Mouse (Mus musculus) mouse trophoblast stem cell (cell line): ENCODE measurements around the gene Rbms1.

Experiments used
- in situ Hi-C, 2 experiments: fragments of 300-500 bp; cut with MseI, MboI; formaldehyde crosslinking; loops; 2 replicates in 1 of 2; 3 replicates in 1 of 2; pipeline ENCODE4 v1.15.1; 2025

Rbms1 gene

DNA sequence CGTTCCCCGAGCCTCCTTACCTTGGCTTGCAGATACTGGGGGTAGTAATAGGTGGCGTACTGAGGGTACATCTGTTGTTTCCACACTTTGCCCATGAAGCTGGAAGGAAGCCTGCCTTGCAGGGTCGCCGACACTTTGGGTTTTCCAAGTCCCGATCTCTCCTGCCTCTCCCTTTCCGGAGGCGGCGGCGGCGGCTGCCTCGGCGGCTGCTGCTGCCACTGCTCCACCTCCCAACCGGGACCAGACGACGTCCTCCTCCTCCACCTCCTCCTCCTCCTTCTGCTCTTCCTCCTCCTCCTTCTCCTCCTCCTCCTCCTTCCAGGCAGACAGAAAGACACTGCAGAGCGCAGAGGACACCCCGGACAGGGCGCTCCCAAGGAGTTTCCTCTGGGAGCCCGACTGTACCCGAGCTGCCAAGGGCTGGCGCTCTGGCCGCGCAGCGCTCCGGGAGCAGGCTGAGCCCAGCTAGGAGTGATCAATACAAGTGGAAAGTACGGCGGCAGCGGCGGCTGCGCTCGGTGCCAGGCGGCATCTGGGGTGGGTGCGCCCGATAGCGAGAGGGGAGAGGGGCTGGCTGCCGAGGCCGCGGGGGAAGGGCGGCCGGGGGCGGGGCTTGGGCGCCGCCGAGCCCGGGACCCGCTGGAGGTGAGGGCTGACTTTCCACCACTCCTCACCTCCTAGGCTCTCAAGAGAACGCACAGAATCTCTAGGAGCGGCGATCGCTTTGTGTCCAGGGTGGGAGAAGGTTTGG lies at the start of gene Rbms1:
Rbms1 (minus strand) TSS at position 522 of the 751 bp plus-strand sequence.
- in situ Hi-C loops: no loop called here

DNA sequence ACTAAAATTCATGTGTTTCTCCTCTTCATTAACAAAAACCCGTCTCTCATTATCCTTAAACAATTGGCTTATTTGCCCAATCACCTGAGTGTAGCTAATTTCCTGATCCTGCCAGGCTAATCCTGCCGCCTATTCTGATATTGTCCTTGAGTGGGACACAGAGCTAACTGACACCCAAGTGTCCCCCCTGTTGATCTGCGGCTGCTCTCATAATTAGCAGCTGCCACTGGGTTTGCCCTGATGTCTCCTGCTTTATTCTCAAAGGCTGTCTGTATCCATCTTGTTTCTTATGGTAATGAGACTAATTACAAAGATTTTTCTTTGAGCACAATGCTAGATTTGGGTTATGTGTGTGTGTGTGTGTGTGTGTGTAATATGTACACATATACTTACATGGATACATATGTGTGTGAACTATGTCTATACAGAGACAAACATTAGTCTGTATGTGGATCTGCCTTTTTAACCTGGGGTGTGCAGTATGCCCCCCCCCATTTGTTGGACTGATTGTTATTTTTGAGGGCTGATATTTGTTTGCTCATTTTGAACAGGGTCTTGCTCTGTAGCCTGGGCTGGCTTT lies 49.3 kb upstream of the Rbms1 start:
- in situ Hi-C loops: no loop called here

DNA sequence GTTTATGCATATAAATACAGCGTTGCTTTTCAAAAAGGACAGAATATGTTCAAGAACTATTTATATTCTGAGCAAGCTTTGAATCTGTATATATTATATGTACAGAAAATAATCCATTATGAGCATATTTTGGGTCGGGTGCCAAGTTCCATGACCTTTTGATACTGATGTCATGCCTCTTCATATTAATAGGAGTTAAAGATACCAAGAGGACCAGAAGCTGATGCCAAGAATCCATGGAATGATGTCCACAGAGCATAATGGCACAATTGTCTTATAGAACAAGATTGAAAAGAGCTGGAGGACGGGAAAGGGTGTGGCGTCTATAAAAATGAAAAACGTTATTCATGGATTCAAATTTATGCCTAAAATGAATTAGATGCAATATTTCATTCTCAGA lies 23.3 kb upstream of the Rbms1 start:
- in situ Hi-C loops: no loop called here

DNA sequence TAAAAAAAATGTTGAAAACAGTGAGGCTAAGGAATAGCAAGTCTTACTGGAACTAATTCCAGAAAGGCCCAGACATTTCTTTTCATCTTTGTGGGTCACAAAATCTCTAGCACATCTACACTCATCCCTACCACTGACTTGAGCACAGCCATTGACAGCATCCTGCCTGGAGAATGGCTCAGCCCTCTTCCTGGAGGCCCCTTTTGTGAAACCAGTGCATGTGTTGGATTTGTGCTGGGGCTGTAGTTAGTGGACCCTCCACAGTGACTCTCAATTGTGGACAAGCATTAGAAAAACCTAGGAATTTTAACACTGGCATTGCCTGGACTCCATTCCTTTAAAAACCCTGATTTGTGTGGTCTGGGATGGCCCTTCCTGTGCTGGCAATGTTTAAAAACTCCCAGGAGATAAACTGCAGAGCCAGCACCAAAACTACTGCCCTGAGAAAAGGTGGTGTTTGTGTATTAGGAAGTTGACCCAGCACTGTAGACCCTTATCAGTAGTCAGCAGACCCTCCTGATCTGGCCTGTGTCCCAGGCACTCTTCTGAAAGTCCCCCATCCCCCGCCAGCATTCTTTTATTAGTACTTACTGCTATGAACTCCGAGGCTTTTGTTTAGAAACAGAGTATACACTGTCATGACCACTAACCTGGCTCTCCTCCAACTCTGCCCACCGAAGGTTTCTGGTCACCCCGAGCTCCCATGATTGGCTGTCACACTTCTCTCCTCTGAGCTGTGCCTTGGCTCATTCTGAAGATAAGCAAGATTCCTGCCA lies 15.7 kb upstream of the Rbms1 start:
- in situ Hi-C loops: no loop called here

DNA sequence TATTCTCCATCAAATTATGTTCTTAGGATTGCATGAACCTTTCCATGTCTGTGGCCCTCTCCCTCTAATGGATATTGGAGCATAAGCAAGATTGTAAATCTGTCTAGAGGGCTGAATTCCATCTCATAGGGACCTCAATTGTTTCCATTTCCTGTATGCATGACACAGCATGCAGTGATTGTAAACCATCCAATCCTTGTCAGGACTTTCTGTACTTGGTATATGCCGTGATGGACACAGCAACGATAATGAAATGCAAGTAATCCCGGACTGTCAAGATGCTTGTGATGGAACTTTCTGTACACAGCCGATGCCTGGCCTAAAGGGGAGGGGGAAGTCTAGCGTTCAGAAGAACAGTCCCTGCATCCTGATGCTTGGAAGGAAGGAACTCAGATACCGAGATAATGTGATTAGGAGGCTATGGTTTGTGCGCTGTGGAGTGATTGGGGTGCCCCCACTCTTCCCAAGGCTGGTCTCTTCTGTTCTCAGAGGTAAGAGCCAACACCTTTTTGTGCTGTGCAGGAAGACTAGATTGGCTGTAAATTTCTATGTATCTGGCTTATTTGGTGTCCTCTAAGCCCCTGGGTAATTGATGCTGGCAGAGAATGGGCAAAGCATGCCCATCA lies 9.3 kb upstream of the Rbms1 start:
- in situ Hi-C loops: no loop called here

DNA sequence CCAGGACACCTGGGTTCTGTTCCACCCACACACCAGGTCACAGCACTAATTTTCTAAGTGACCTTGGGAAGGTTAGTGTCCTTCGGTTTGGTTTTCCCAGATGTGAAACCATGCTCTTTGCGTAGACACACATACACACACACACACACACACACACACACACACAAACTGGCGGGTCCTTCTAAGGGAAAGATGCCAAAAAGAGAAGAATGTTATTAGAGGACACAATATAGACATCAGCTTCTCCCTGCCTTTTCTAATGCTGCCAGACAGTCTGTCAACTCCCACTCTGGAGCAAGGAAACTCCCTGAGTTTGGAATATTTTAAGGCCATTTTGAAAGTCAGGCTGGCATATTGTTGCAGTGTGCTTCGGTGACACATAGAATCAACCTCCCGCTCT lies 624 bp upstream of the Rbms1 start:
- in situ Hi-C loops: no loop called here

DNA sequence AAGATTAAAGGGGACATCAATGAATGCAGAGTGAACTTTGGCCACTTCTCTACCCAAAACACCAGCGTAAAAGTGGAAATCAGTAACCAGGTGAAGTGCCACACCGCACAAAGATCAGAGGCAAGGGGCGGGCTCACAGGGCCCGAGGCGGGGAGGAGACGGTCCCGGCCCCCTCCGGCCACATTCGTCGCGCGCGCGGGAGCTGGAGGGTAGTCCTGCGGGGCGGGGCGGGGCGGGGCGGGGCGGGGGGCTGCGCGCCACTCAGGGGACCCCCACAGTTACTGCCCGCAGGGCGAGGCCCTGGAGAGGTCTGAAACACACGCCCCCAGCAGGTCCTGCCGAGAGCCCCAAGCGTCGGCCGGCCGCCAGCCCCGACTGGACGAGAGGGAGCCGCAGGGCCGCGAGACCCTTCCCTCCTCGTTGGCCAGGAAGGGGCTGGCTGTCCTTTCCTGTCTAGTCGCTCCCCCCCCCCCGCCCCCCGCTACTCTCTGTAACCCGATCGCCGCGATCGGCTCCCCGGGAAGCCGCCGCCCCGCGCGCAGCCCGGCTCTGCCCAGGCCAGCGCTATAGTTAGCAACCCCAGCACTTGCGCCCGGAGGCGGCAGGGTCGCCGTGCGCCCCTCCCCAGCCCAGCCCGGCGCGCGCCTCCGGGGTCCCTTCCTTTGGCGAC lies 856 bp downstream of the Rbms1 start:
- in situ Hi-C loops: no loop called here

DNA sequence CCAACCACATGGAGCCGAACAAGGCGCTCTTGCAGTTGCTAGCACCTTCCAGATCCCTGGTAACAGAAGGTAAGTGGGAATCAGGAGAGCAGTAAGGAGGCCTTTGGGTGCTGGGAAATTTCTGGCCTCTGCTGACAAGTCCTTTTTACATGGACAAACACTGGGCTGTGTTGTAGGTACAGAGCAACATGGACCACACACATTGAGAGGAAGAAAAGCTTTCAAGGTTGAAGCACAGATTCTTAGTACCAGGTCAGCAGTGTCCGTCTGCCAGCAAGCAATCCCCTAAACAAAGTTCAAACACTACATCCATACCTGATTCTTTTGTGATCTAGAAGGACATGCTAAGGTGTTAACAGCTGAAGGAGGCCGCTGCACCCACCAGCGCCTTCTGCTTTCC lies 1.7 kb downstream of the Rbms1 start:
- in situ Hi-C loops: no loop called here

DNA sequence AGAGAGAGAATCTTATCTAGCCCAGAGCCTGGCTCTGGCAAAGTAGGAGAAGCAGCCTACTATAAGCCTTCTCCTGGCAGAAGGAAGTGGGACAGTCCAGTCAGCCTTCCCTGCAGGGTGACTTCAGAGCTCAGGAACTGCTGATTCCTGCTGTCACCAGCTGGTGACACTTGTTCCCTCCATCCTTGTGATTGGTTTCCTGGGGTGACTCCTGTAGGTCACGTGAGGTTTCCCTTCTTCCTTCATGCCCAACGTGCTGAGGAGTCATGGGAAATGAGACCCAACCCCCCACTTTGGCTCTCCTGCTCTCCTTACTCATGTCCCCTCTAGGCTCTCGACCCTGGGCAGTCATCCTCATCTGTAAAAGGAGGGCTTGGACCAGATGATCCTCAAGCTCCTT lies 14.8 kb downstream of the Rbms1 start:
- in situ Hi-C loops: no loop called here

DNA sequence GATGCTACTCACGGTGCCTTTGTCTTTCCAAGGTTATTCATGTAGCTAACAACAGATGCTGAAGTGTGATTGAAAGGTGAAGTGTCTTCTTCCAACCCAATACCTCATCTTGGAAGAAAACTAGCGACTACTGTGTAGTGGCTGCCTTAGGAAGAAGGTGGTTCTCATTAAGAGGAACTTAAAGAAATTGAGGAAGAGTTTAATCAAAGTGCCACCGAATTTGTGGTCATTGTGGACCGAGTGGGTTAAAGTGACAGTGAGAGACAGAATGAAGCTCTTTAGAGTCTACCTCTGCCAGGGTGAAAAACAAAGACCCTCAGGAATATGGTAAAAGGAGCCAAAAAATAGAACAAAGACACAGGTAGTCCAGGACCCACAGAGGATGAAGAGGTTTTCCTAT lies 15.2 kb downstream of the Rbms1 start:
- in situ Hi-C loops: no loop called here

DNA sequence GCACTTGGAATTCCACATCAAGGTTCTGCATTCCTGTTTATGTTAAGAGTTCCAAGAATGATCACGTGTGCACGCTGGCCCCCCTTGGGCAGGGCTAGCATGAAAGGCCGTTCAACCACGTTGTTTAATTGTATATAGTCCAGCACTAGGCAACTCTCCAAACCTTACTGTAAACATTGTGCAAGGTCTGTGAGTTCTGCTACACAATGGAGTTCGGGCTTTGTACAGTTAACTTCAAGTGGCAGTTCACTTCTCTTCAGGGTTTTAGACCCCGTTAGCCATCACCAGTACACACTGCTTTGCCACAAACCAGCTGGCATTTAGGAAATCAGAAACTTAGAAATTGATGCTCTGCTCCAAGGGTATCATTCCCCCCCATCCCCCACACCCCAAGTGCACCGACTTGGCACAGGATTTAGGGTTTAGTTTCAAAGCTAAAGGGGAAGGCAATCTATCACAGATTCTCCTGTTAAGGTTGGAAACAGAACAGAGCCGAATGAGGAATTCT lies 22.5 kb downstream of the Rbms1 start:
- in situ Hi-C loops: no loop called here

DNA sequence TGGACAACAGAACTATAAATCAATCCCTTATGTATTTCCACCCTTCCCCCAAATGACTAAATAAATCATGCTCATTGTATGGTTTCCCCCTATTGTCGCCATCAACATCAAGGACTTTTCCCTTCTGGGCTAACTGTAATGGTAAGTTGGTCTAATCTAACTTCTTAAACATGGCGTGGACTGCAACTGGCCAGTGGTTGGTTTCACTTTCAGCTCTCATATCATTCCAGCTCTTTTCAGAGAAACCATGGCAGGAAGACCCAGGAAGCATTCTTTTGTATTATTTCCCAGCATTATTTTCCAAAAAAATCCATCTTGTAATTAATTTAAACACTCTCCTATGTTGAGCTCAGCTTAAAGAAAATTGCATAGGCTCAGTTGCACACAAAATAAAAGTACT lies 23.0 kb downstream of the Rbms1 start:
- in situ Hi-C loops: no loop called here

DNA sequence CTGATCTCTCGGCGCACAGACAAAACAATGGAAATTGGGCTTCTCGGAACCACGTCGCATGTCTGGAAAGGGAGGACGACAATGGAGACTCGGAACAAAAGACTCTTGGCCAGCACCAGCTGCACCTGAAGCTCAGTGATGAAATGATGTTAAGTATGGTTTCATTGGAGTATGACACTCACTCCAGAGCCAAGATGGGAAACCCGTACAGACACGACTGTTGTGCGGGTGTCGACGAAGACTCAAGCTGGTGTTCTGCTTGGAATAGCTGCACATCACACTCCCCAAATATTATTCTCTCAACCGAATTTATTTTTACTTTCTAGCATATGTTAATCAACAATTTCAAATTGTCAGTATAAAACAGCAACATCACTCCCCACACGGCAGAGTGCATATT lies 26.1 kb downstream of the Rbms1 start:
- in situ Hi-C loops: no loop called here

DNA sequence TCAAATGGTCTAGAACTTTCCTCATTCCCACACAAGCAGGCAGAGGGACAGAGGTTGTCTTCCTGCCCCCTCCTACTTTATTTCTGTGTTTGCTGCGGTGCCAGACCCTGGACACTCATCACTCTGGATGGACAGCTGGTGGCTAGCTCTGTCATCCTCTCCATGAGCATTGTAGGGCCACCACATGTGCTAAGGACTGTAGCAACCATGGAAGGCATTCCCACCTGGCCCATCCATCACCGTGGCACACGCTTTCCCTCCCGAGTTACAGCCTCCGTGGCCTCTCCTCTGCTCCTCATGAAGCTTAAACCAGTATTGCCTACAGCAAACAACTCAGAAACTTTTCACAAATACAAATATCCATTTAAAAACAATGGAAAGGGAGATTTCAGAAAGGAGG lies 34.0 kb downstream of the Rbms1 start:
- in situ Hi-C loops: no loop called here

DNA sequence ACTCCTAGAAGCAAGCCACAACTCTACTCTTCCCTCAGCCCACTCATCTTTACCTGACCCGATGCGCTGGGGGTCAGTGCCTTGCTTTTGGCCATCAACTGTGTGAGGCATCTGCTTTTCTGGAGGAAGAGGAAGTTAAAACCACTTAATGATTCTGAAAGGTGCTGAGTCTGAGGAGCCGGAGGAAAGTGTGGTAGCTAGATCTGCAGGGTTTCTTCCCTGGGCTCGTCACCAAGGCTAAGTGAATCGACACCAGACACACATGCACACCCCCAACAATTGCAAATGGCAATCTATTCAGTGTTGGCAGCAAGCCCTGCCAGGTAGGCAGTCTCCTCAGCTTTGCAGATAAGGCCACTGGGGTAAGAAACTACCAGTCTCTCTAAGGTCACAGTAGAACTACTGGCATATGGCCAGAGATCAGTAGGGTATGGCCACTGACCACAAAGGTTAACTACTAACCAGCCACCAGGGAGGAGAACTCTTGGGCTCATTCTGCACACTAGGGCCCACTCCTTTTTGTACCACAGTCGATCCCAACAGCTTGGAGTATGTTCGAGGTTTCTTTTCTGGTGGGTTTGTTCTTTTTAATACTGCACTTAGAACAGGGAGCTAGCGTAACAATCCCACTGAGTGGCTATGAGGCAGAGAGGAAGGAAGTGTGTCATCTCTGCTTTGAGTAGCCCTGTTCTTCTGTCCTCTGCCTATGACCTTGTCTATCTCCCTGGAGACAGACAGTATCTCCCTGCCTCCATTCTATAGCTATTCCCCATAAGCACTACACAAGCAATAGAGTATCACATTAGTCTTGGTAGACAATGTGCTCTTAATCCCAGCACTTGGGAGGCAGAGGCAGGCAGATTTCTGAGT lies 34.9 kb downstream of the Rbms1 start:
- in situ Hi-C loops: no loop called here

DNA sequence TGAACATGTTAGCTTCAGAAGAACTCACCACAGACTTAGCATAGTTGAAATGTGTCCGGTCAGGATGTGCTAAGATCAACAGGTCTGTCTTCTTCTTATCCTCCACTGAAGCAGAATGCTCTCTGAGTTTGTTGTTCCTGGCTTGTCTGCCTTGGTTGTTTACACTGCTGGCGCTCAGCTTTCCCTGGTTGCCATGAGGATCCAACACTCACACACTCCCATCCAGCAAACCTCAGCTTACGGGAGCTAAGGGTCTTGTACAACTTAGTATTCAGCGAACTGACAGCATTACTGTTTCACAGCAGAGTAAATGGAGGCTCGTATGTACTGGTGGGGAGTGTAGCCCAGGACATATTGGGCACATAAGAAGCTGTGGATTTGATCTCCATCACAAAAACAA lies 37.9 kb downstream of the Rbms1 start:
- in situ Hi-C loops: no loop called here

DNA sequence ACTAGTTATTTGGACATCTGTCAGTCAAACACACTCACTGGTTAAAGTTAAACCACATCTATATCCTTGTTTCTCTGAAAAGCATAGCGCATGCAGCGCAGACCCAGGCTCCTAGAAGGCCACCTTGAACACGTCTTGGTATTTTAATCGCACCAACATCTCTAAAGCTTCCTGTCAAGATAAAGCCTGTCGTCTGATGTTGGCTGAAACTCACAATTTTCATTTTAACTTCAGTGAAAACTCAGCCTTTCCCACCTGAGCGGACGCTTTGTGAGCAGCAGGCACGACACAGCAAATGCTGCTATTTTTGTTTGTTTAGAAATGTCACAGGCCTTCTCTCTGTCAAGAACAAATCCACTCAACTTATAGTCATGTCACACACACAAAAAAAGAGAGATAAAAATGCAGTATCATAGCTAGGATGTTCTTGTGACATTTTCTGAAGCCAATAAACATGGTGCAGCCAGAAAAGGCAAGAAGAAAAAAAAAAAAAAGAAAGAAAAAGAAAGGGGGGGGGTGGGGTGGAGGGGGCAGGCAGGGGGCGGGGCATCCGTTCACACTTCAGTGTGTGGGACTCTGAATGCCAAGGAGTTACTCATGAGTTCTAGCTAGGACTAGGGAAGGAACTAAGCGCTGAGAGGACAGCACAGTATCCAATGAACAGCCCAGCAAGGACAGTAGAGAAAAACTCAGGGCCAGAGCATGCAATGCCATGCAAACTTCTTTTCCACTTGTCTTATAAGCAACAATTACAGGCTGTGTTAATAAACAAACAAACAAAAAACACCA lies 39.0 kb downstream of the Rbms1 start:
- in situ Hi-C loops: no loop called here

DNA sequence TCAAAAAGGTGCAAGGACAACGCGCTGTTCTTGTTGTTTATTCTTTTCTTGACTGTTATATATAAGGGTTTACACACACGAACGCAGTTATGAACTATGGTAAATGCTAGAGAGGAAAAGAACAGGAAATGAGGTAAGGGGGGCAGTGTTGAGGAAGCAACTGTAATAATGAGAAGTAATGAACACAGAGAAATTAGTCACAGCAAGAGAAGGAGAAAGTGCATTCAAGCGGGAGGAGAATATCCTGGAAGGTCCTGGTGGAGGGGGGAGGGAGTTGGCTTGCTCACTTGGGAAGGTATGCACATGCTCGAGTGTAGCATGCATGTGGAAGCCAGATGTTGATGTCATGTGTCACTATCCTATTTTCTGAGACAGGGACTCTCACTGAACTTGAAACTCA lies 39.9 kb downstream of the Rbms1 start:
- in situ Hi-C loops: no loop called here

DNA sequence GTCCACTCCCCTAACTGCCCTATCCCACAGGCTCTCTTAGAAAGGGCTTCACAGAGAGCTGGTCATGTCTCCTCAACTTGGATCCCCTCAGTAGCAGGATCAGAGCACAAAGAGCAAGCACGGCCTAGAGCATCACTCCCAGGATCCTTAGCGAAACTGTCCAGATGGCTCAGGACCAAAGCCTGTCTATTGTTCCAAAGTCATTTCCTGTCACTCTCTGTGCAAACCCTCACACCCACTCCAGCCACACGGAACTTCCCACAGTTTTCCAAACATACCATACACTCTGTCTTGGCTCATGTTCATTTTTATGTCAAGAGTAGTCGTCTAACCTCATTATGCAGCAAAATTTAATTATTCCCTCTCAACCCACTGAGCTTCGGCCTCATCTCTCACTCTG lies 40.6 kb downstream of the Rbms1 start:
- in situ Hi-C loops: no loop called here

DNA sequence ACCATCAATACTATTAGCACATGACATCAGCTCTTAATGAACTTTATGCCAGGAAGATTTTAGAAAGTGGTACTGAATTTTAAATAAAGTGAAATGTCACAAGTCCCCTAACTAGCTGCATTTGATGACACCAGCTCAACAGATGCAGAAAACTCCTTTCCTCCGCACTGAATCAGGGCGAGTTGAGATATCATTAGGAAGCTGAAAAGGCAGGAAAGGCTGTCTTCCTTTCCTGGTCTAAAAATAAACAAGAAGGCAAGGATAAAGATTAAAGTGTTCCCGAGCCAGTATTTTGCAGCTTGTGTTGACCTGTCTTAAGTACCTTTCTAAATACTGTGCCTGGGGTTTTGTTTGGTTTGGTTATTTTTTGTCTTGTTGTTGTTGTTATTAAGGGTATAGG lies 42.9 kb downstream of the Rbms1 start:
- in situ Hi-C loops: no loop called here
